Mouse (Mus musculus): ENCODE measurements around the gene Tmem170.

The Tmem170 gene

DNA sequence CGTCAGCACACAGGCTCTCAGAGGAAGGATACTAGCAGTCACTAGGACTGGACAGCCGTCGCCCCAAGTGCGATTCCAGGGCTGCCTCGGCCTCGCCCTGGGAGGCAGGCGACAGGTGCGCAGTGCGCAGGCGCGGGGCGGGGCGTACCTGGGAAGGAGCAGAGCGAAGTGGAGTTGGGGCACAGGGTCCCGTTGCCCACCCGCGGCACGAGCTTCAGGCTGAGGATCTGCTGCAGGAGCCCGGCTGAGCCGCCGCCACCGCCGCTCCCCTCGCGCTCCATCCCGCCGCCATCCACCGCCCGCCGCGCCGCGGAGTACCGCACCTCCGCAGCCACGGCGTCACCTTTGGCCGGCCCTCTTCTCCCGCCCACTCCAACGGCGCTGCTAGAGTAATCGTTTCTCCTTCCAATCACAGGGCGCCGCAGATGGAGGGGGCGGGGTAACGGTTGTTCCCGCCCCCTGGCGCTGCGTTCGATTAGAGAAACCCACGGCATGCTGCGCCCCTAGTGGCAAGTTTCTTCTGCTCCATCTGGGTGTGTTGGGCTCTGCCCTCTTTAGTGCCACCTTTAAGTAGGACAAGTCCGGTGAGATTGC, at the start of gene Tmem170:
Tmem170 (minus strand) TSS at position 396 of the 594 bp plus-strand sequence.
- DNase-seq: peak; percentile 95 to 98

- no peak for DNase-seq
These were observed 48.4 kb upstream of the Tmem170 start for GRCm38 (mm10) chr8:111924976-111925375.

- DNase-seq: peak in 1 of 2 experiments; percentile 46
These were observed 46.8 kb upstream of the Tmem170 start for GRCm38 (mm10) chr8:111923383-111923804.

GRCm38 (mm10) chr8:111920971-111921370, 44.4 kb upstream of the Tmem170 start:
- DNase-seq: no peak

GRCm38 (mm10) chr8:111919663-111920062, 43.1 kb upstream of the Tmem170 start:
- DNase-seq: no peak

GRCm38 (mm10) chr8:111912860-111913432, 36.4 kb upstream of the Tmem170 start:
- DNase-seq: no peak

DNA sequence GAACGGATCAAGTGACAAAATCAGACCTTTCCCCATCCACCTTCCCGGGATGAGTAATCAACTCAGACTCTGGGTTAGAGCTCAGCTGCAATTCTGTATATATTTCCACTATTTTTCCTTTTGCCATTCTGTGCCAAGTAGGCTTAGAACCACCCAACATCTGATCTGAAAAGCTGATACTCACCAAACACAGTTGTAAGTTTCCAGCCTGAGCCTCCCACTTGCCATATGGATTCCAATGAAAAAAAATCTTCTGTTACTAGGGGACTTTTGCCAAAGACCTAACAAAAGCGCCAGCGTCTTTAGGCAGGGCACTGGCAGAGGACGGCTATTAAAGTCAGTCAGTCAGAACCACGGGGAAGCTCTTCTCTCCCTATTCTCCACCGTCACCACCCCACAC, 35.0 kb upstream of the Tmem170 start:
- no peak for DNase-seq

GRCm38 (mm10) chr8:111909621-111910450, 33.3 kb upstream of the Tmem170 start, which contains the start of gene Chst5:
Chst5 (minus strand) TSS chr8:111910447.
- DNase-seq: no peak

- no peak for DNase-seq
These were observed 29.1 kb upstream of the Tmem170 start for GRCm38 (mm10) chr8:111905500-111906121.

- no peak for DNase-seq
These were observed 25.5 kb upstream of the Tmem170 start for GRCm38 (mm10) chr8:111902080-111902479.

DNA sequence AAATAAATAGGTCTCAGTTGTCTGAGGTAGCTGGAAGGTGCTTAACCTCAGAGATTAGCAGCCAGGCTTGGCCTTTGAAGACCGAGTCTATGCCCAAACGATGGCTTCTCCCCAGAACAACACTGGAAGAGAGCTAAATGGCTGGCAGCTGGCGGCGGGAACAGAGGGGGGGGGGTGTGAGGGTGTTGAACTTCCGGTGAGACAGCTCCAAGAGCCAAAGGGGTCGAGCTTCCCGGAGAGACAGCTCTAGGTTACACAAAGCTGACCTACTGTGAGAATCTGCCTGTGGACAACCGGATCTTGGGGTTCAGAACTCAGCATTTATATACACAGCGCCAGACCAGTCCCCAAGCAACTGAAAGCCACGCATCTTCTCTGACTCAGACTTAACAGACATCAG, 22.0 kb upstream of the Tmem170 start:
- no peak for DNase-seq

GRCm38 (mm10) chr8:111894955-111895354, 18.4 kb upstream of the Tmem170 start:
- no peak for DNase-seq

DNA sequence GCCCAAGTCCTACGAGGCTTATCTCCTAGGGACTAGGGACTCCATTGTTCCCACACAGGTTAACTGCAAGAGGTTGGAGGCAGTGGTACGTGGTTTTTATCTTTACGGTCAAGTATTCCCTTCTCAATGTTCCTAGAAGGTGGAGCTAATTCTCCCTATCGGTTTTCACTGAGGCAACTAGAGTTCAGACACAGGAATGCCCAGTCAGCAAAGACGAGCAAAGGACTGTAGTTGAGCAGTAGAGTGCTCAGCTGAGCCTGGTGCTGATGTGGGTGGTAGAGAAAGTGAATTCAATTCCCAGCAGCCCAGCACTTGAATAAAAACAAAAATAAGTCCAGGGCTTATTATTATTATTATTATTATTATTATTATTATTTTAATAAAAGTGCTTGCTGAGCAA, 16.1 kb upstream of the Tmem170 start:
- DNase-seq: no peak

DNA sequence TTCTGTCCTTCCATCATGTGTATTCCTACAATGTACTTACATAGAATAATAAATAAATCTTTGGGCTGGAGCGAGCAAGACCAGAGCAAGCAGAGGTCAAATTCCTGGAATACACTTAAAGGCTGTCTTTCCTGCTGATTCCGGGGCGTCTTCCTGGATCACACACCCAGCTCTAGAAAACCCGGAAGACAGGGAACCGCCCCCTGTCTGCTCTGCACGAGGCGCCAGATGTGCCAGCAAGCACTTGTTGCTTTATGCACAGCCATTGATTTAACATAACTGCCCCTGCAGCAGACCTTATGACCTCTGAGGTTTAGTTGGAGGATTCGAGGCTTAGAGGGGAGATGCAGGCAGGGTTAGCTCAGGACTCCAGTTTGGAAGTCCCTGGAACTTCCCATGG, 15.4 kb upstream of the Tmem170 start:
- no peak for DNase-seq

DNA sequence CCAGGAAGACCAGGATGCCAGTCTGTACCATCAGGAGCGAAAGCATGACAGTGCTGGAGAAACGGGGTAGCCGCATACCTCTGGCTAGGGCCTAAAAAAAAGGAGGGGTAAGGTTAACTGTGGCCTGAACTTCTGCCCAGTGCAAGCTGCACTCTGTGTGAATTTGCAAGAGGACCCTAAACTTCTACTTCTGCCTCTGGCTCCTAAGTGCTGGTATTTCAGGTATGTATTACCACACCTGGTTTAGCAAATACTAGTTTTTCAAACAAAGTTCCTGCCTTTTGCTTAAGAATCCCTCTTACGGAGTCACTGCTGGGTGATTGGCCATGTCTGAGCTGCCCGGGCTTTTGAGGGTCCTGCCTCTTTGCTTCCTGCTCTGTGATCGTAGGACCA, 14.4 kb upstream of the Tmem170 start:
- DNase-seq: no peak

DNA sequence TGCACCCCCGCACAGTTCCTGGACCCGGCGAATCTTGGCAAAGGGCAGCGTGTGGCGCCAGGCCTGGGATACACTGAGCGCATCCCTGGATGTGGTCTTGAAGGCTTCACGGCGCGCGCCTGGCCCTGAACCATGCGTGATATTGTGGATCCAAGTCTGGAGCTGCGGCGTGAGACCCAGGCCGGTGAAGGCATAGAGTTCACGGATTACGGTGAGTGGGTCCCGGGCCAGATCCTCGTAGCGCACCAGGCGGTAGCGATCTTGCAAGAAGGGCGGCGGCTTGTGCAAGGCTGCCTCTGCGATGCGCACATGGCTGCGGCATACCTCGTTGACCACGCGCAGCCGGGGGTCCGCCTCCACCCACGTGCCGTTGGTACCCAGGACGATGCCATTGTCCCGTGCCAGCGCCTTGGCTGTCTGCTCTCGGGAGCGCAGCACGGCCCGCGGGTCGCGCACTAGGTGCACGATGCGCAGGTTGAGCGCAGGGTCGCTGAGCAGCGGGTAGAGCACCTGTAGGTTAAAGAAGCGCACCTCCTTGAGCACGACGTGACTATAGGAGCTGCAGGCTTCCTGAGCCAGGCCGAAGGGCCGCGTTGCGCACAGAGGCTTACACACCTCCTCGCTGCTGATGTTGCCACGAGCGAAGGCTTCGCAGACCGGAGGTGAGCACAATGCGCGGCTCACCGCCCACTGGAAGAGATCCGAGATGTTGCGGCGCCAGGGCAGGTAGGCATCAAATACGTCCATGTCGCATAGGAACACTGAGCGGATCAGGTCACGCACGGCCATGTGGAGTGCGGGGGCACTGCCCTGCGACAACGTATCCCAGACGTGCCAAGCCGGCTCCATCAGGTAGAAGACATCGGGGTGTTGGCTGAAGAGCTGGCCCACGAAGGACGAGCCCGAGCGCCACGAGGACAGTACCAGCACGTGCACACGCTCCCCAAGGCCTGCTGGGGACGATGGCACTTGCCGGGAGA, 13.7 kb upstream of the Tmem170 start:
- no peak for DNase-seq

GRCm38 (mm10) chr8:111888091-111888650, 11.6 kb upstream of the Tmem170 start:
- no peak for DNase-seq

DNA sequence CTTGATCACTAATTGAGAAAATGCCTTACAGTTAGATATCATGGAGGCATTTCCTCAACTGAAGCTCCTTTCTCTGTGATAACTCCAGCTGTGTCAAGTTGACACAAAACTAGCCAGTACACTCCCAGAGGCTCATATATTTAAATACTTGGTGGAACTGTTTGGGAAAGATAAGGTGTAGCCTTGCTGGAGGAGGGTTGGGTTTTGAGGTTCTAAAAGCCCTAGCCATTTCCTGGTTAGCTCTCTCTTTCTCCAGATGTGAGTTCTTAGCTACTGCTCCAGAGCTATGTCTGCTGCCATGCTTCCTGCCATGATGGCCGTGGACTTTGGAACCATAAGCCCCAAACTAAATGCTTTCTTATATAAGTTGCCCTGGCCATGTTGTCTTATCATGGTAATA, 10.9 kb upstream of the Tmem170 start:
- no peak for DNase-seq

GRCm38 (mm10) chr8:111883615-111884014, 7.1 kb upstream of the Tmem170 start:
- no peak for DNase-seq

GRCm38 (mm10) chr8:111881591-111881990, 5.0 kb upstream of the Tmem170 start:
- peak; percentile 14 to 45 for DNase-seq

- no peak for DNase-seq
These were observed 1.2 kb upstream of the Tmem170 start for GRCm38 (mm10) chr8:111877711-111878110.

- DNase-seq: no peak
These were observed 792 bp downstream of the Tmem170 start for GRCm38 (mm10) chr8:111875758-111876157.

Measured in spleen, adult 18-20 months (tissue).